Mouse (Mus musculus): ENCODE data around the gene Matn3. TPM values are rescaled to one million over a fixed set of nuclear protein-coding genes. Genes with fewer than 3 reads are reported as not detected.

Matn3 gene
- polyA plus RNA-seq (2015; fragmentation: Nextera tagmentation; extraction: Ambion mirVana), result 0.08 and 0.12 TPM in 2 replicates

GRCm38 (mm10) chr12:8947714-8948464 is at the start of gene Matn3:
Gene Matn3 (plus strand): TSS chr12:8947929.

GRCm38 (mm10) chr12:8921394-8922368 is 26.0 kb upstream of the Matn3 start, which contains the start of gene Laptm4a:
Gene Laptm4a (plus strand): TSS chr12:8921664.

GRCm38 (mm10) chr12:8973820-8974465 is 26.2 kb downstream of the Matn3 start, which contains the start of gene Wdr35:
Gene Wdr35 (plus strand): TSS chr12:8973892.

Other genes starting within 250 kb of the Matn3 start
- gene Sdc1, start 176.6 kb upstream of the Matn3 start, polyA plus RNA-seq (2015; fragmentation: Nextera tagmentation; extraction: Ambion mirVana), result 36.8 and 37.9 TPM in 2 replicates
- 545 and 563 TPM in 2 replicates for gene Laptm4a, start 26.3 kb upstream of the Matn3 start, polyA plus RNA-seq (2015; fragmentation: Nextera tagmentation; extraction: Ambion mirVana)
- 9.5 and 10.3 TPM in 2 replicates for gene Wdr35, start 26.0 kb downstream of the Matn3 start, polyA plus RNA-seq (2015; fragmentation: Nextera tagmentation; extraction: Ambion mirVana)
- 29.9 and 39.1 TPM in 2 replicates for gene Ttc32, start 82.1 kb downstream of the Matn3 start, polyA plus RNA-seq (2015; fragmentation: Nextera tagmentation; extraction: Ambion mirVana)

Data from adrenal gland, postnatal 0 days (tissue).